Mouse (Mus musculus): ENCODE data around the gene Sergef. TPM values are rescaled to one million over a fixed set of nuclear protein-coding genes. Genes with fewer than 3 reads are reported as not detected.
"Not testable (repeated sequence)": the region's sequence is repeated elsewhere in the genome, so short reads cannot be mapped to it uniquely, and the experiment has no call there.

The Sergef gene
- 3.5 and 5.0 TPM in 2 replicates for polyA plus RNA-seq (2012; ENCODE audit: insufficient read depth, insufficient read length, missing spikeins)

DNA sequence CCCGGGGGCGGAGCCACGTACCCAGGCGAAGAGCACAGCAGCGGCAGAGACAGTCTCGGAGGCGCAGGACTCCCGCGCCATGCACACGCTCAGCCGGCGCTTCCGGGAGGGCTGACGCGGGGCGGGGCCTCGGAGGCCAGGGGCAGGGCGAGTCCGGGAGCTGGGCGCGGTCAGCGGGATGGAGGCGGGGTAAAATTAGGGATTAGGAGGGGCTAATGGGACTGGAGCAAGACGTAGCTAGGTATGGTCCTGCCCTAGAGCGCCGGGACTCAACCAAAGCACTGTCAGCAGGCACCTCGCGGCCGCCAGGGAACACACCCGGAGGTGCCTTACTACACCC is at the start of gene Sergef:
Gene Sergef (minus strand): TSS at position 116 of the 340 bp plus-strand sequence.
- Histone ChIP-seq H3K4me3 (ENCODE audit: insufficient read depth, low read depth, low read length) (peak within 1 kb of the TSS; percentile 71), H3K4me1 (ENCODE audit: control insufficient read depth, insufficient read depth, insufficient read length, low read length) (no peaks in the 10 kb centered on the region), H3K27ac (replicated peaks; ENCODE audit: low read depth, low read length) (no peak within 1 kb of the TSS)

DNA sequence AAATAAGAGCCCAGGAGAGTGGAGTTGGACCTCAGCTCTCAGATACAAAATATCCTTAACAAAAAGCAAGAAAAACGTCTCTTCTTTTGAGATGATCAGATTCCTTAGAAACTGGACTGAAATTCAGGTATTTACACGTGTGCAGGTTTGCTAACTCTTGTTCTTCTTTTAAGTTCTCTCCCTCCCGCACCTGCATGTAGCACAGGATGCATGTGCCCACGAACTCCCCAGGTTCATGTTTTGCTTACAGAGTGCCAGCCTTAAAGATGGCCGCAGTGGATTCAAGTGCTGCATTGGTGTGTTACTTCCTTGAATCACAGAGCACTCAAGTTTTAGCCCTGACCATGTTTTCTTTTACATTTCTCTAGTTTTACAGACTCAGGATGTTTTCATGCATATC is 47.2 kb upstream of the Sergef start:
- H3K4me3 ChIP-seq (ENCODE audit: insufficient read depth, low read depth, low read length): no peak overlapping the region
- H3K27ac ChIP-seq (replicated peaks; ENCODE audit: low read depth, low read length): no peak overlapping the region
- no peaks in the 10 kb centered on the region for H3K4me1 ChIP-seq (ENCODE audit: control insufficient read depth, insufficient read depth, insufficient read length, low read length)

DNA sequence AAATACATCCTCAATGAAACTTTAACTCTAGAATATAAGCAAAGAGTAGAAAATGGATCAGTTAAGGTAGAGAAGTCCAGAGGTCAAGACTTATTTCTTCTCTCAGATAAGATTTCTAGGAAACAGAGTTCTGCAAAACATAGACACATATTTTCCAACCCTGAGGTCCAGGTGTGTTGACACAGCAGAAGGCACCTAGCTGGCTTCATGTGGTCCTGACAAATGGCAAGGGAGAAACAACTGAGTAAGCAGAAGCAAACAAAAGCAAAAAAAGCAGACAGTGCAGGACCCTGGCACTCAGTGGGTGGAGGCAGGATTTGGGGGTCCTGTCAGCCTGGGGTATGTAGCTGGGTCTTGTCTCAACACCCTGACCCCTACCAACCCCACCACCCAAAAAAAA is 41.1 kb upstream of the Sergef start:
- no peak overlapping the region for H3K4me3 ChIP-seq (ENCODE audit: insufficient read depth, low read depth, low read length)
- H3K27ac ChIP-seq (replicated peaks; ENCODE audit: low read depth, low read length): no peak overlapping the region
- H3K4me1 ChIP-seq (ENCODE audit: control insufficient read depth, insufficient read depth, insufficient read length, low read length): no peaks in the 10 kb centered on the region

DNA sequence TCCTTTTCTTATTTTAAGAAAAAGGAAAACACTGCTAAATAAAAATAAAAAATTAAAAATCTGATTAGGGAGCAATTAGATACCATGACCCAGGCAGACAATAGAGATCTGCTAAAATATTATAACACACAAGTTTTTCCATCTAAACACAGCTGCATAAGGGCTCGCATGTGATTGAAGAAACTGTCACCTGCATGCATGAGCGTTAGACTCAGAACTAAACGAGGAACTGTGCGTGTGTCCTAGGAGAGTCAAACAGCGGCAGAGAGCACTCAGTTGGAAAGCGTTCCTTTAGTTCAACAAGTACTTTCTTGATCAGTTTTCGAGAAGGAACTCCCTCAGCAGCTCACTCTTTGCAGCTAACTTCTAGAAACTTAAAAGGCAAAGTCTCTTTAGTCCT is 39.4 kb upstream of the Sergef start:
- not testable (repeated sequence) for H3K27ac ChIP-seq (replicated peaks; ENCODE audit: low read depth, low read length); H3K4me1 ChIP-seq (ENCODE audit: control insufficient read depth, insufficient read depth, insufficient read length, low read length); H3K4me3 ChIP-seq (ENCODE audit: insufficient read depth, low read depth, low read length)

DNA sequence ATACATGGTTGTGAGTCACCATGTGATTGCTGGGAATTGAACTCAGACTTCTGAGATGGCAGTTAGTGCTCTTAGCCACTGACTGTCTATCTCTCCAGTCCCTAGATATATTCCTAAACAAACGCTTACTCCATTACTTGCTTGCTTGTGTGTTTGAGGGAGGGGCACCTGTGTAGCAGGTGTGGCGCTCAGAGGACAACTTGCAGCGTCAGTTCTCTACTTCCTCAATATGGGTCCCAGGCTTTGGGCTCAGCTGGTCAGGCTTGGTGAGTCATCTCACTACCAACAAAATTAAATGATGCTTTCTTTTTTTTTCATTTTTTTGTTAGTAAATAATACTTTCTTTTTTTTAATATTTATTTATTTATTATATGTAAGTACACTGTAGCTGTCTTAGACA is 38.8 kb upstream of the Sergef start:
- no peaks in the 10 kb centered on the region for H3K4me1 ChIP-seq (ENCODE audit: control insufficient read depth, insufficient read depth, insufficient read length, low read length)
- H3K4me3 ChIP-seq (ENCODE audit: insufficient read depth, low read depth, low read length): no peak overlapping the region
- no peak overlapping the region for H3K27ac ChIP-seq (replicated peaks; ENCODE audit: low read depth, low read length)

DNA sequence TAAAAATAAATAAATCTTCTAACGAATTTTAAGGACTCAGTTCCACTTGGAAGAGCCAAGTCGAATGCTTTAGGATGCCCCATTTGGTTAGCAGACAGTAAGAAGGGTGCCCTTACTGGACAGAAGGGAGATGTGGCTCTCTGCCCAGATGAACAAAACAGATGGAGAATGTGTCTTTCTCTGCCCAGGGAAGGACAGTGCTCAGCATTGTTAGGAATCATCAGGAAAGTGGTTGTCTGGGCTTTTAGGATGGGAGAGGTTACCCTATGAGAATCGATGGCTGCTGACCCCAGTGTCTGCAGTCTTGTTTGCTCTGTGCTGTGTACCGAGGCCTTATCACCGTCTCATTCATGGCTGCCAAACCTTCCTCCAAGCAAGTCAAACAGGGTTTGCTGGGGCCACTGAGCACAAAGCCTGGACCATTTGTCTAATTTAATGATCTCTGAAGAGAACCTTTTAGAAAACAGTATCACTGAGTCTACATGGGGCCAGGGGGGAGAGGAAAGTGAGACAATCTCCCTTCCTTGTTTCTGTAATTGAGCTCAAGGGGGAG is 37.3 kb upstream of the Sergef start:
- no peaks in the 10 kb centered on the region for H3K4me1 ChIP-seq (ENCODE audit: control insufficient read depth, insufficient read depth, insufficient read length, low read length)
- no peak overlapping the region for H3K4me3 ChIP-seq (ENCODE audit: insufficient read depth, low read depth, low read length)
- H3K27ac ChIP-seq (replicated peaks; ENCODE audit: low read depth, low read length): no peak overlapping the region

DNA sequence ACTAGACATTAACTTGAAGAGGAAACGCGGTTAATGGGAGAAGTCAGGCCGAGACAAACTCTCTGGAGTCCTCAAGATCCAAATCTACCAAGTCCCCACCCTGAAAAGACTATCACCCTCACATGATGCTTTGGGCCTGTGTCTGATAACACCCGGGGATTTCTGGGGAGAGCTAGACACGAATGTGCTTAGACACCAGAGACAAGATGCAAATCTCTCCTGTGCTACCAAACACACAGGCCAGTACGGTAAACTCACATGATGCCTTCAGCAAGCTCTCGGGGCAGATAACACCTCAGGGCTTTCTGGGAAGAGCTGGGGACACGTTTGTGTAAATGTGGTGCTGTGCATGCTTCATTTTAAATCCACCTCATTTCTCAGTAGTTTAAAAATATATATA is 36.3 kb upstream of the Sergef start:
- no peak overlapping the region for H3K4me3 ChIP-seq (ENCODE audit: insufficient read depth, low read depth, low read length)
- no peak overlapping the region for H3K27ac ChIP-seq (replicated peaks; ENCODE audit: low read depth, low read length)
- no peaks in the 10 kb centered on the region for H3K4me1 ChIP-seq (ENCODE audit: control insufficient read depth, insufficient read depth, insufficient read length, low read length)

DNA sequence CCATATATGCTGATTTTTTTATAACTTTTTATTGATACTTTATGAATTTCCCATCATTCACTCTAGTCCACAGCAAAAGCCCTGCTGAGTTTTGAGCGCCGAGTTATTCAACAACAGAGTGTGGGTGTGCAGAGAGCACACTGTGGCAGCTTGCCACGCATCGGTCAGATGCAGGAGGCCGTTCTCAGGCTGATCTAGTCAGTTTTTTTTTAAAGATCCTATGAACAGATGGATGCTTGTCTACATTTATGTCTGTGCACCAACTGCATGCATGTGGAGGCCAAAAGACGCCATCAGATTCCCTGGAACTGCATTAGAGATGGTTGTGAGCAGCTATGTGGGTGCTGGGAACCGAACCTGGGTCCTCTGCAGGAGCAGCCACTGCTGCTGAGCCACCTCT is 35.5 kb upstream of the Sergef start:
- no peaks in the 10 kb centered on the region for H3K4me1 ChIP-seq (ENCODE audit: control insufficient read depth, insufficient read depth, insufficient read length, low read length)
- H3K4me3 ChIP-seq (ENCODE audit: insufficient read depth, low read depth, low read length): no peak overlapping the region
- H3K27ac ChIP-seq (replicated peaks; ENCODE audit: low read depth, low read length): no peak overlapping the region

DNA sequence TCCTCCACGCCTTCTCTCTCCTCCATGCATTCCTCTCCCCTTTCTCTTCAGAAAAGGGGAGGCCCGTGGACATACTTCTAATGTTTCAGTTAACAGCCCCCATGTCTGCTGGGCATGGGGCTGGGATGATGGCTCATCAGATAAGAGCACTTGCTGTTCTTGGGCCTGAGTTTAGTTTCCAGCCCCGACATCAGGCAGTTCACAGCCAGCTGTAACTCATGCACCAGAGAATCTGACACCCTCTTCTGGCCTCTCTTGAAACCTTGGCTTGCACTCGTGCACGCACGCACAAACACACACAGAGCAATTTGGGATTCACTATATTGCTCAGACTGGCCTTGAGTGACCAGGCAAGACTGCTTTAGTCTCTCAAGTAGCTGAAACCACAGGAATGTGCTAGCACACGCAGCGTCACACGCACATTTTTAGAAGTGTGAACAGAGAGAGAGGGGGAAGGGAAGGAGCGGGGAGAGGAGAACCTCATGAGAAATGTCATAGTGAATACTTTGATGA is 32.6 kb upstream of the Sergef start, which contains the start of gene Tph1:
Gene Tph1 (minus strand): TSS at position 378 of the 513 bp plus-strand sequence.
- no peaks in the 10 kb centered on the region for H3K4me1 ChIP-seq (ENCODE audit: control insufficient read depth, insufficient read depth, insufficient read length, low read length)
- H3K4me3 ChIP-seq (ENCODE audit: insufficient read depth, low read depth, low read length): no peak within 1 kb of the TSS
- no peak within 1 kb of the TSS for H3K27ac ChIP-seq (replicated peaks; ENCODE audit: low read depth, low read length)

DNA sequence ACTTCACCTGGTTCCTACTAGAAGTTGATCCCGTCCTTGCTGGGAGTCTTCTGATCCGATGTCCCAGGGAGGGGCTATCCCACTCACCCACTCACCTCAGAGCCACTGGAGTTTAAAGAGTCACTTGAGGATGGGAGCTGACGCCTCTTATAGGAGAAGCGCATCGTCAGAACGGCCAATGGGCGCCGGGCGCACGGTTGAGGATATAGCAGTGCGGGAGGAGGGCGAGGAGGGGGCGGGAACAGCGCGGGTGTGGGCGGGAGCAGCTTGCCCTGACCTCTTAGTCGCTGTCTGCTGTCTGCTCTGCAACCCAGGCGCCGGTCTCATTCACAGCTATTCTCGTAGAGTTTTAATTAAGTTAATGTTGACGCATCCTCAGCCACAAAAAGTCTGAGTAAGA is 27.6 kb upstream of the Sergef start:
- H3K4me3 ChIP-seq (ENCODE audit: insufficient read depth, low read depth, low read length): no peak overlapping the region
- no peaks in the 10 kb centered on the region for H3K4me1 ChIP-seq (ENCODE audit: control insufficient read depth, insufficient read depth, insufficient read length, low read length)
- H3K27ac ChIP-seq (replicated peaks; ENCODE audit: low read depth, low read length): no peak overlapping the region

DNA sequence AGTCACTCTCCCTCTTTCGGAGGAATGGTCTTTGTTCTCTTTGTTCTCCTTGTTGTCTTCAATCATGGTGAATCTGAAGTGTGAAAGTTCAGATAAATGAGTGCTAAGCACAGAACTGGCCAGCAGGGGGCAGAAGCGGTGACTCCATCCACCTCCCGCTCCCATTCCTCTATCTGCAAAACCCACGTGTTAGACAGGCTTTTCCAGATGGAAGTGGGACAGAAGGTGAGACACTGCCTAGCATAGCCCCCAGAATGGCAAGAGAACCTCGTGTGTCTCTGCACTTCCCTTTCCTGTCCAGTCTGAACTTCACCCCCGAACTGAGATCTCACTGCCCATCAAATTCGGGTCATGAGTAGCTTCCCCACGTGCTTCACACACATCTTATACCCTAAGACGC is 25.6 kb upstream of the Sergef start:
- no peaks in the 10 kb centered on the region for H3K4me1 ChIP-seq (ENCODE audit: control insufficient read depth, insufficient read depth, insufficient read length, low read length)
- H3K4me3 ChIP-seq (ENCODE audit: insufficient read depth, low read depth, low read length): no peak overlapping the region
- H3K27ac ChIP-seq (replicated peaks; ENCODE audit: low read depth, low read length): no peak overlapping the region

DNA sequence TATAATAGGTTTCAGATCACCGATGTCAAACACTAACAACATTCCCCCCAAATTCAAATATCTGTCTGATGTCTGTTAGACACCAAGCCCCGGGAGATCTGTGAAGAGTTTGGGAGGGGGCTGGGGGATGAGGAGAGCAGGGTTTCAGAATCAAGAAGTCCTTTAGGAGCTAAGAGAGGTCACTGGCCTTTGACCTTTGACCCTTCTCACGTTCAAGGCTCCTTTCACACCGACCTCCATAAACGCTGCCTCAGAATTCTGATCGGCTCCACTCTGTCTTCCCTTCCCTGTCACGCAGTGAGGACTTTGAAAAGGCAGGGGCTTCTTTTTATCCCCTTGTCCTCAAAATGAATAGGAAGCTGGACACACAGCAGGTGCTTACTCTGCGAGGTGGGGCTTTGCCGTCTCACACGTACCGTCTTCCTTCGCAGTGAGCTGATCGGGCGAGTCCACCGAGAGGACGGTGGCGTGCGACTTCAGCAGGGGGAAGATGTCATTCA is 22.0 kb upstream of the Sergef start:
- Histone ChIP-seq H3K4me3 (ENCODE audit: insufficient read depth, low read depth, low read length) (no peak overlapping the region), H3K27ac (replicated peaks; ENCODE audit: low read depth, low read length) (no peak overlapping the region), H3K4me1 (ENCODE audit: control insufficient read depth, insufficient read depth, insufficient read length, low read length) (no peaks in the 10 kb centered on the region)

DNA sequence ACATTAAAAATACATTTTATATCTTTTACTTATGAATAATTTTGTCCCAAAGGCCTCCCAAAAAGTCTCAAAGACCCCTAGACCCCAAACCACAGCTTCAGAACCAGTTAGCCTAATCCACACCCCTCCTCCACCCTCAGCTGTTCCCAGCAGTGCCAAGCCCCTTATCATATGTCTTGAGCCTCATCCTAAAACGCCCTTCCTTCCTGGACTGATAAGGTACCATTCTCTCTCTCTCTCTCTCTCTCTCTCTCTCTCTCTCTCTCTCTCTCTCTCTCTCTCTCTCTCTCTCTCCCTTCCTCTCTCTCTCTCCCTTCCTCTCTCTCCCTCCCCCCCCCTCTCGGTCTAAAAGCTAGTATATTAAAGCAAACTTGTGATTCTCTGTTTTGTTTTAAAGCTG is 12.7 kb upstream of the Sergef start:
- no peak overlapping the region for H3K27ac ChIP-seq (replicated peaks; ENCODE audit: low read depth, low read length)
- H3K4me3 ChIP-seq (ENCODE audit: insufficient read depth, low read depth, low read length): no peak overlapping the region
- no peaks in the 10 kb centered on the region for H3K4me1 ChIP-seq (ENCODE audit: control insufficient read depth, insufficient read depth, insufficient read length, low read length)

DNA sequence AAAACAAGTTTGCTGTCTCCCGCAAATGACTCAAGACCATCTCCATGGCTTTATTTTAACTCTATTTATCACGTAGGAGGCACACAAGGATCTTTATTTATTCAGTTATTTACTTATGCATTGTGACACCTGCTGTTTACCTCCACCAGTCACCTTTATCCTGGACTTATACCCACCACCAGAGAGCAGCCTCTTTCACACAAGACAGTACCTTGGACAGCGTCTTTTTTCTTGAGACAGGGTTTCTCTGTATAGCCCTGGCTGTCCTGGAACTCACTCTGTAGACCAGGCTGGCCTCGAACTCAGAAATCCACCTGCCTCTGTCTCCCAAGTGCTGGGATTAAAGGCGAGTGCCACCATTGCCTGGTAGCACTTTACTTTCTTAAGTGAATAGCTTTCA is 10.6 kb upstream of the Sergef start:
- not testable (repeated sequence) for H3K4me1 ChIP-seq (ENCODE audit: control insufficient read depth, insufficient read depth, insufficient read length, low read length); H3K4me3 ChIP-seq (ENCODE audit: insufficient read depth, low read depth, low read length); H3K27ac ChIP-seq (replicated peaks; ENCODE audit: low read depth, low read length)

DNA sequence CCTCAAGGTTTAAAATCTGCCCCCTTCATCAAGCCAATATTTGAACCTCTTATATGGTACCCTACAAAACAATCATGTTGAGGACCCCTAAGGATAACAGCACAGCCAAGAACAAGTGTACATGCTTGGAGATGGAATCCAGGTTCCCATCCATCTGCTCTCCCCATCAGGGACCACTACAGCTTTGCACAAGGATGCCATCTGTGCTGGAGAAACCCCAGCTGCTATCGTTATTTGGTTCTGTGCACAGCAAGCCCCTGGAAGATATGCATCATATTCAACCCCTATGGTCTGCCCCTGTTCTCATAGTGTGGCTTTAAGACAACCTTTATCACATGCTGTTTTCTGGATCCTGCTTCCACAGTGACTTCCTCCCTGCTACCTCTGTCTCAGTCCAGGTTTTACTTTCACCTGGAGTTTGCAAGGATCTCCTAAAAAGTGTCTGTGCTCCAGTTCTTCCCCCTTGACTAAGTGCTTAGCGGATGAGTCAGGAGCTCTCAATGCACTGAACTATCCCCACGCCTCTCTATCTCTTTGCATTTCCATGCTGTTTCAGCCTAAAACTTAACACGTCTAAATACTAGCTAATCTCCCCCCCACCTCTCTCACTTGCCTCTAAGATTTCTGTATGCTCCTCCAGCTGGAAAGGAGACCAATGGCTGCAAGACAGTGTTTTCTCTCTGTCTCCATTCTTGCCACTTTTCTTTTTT is 9.0 kb upstream of the Sergef start:
- Histone ChIP-seq H3K4me3 (ENCODE audit: insufficient read depth, low read depth, low read length) (no peak overlapping the region), H3K27ac (replicated peaks; ENCODE audit: low read depth, low read length) (no peak overlapping the region), H3K4me1 (ENCODE audit: control insufficient read depth, insufficient read depth, insufficient read length, low read length) (no peaks in the 10 kb centered on the region)

DNA sequence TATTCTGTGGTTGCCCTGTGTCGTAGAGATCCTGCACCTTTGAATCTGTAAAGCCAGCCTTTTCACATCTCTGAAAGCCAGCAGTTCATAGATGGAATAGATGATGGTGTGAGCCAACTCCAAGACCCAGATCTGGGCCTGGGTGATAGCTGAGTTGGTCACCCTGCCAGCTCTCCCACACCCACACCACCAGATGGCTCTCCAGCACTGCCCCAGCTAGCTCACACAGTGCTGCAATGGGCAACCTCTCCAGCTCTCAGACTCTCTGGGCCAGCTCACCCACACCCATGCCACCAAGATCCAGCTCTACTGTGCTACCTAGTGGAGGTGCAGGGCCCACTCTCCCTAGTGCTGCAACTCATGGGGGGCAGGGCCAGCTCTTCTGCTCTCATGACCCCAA is 3.6 kb upstream of the Sergef start:
- Histone ChIP-seq H3K4me1 (ENCODE audit: control insufficient read depth, insufficient read depth, insufficient read length, low read length) (no peaks in the 10 kb centered on the region), H3K4me3 (ENCODE audit: insufficient read depth, low read depth, low read length) (no peak overlapping the region), H3K27ac (replicated peaks; ENCODE audit: low read depth, low read length) (no peak overlapping the region)

Data from brown adipose tissue, adult 24 weeks (tissue).